Mouse (Mus musculus) embryonic facial prominence, embryonic 14.5 days (tissue): ENCODE data around the gene Cacna2d3. TPM values are rescaled to one million over a fixed set of nuclear protein-coding genes. Genes with fewer than 3 reads are reported as not detected.

Experiments
- ATAC-seq: fragments of 200-750 bp; cut with Nextera tagmentation; 2 replicates; pipeline ENCODE4 v1.8.0; 2017; ENCODE audit warnings: low read depth, moderate number of reproducible peaks, moderate TSS enrichment
- DNase-seq: peaks from one replicate; pipeline ENCODE4 v3.0.0-alpha.2; 2015; ENCODE audit warnings: low spot score
- H3K27ac ChIP-seq: fragments of 300-500 bp; sonication (generic); replicated peaks from 2 replicates; pipeline ENCODE4 v1.5.1; 2014; ENCODE audit warnings: low read depth, mild to moderate bottlenecking, low read length, moderate library complexity
- H3K27me3 ChIP-seq: fragments of 300-500 bp; sonication (generic); replicated peaks from 2 replicates; pipeline ENCODE4 v1.6.1; 2014; ENCODE audit warnings: low read length; ENCODE audit not compliant: control insufficient read depth, insufficient read depth
- H3K36me3 ChIP-seq: fragments of 300-500 bp; sonication (generic); 2 replicates; pipeline ENCODE4 v1.6.1; 2014; ENCODE audit warnings: low read length, mixed read lengths; ENCODE audit not compliant: control insufficient read depth, insufficient read depth
- H3K4me1 ChIP-seq: fragments of 300-500 bp; sonication (generic); 2 replicates; pipeline ENCODE4 v1.6.1; 2014; ENCODE audit warnings: antibody characterized with exemption, low read length; ENCODE audit not compliant: control insufficient read depth, insufficient read depth
- H3K4me2 ChIP-seq: fragments of 300-500 bp; sonication (generic); 2 replicates; pipeline ENCODE4 v1.6.1; 2014; ENCODE audit warnings: low read depth, mild to moderate bottlenecking, low read length, moderate library complexity, mixed read lengths
- H3K4me3 ChIP-seq: fragments of 300-500 bp; sonication (generic); 2 replicates; pipeline ENCODE4 v1.5.1; 2014; ENCODE audit warnings: low read depth, mild to moderate bottlenecking, low read length
- H3K9ac ChIP-seq: fragments of 300-500 bp; sonication (generic); 2 replicates; pipeline ENCODE4 v1.6.1; 2014; ENCODE audit warnings: low read depth, mild to moderate bottlenecking, low read length, moderate library complexity, mixed read lengths
- H3K9me3 ChIP-seq: fragments of 300-500 bp; sonication (generic); 2 replicates; pipeline ENCODE4 v1.6.1; 2016; ENCODE audit warnings: low read length; ENCODE audit not compliant: control insufficient read depth
- WGBS: fragments of 180-500 bp; shearing (Covaris S2); extraction: QIAGEN DNeasy Blood & Tissue Kit; methylation state at CpG from one replicate; pipeline ENCODE4 v1.1.7; 2014; 5-methylcytosine and 5-hydroxymethylcytosine counted together
- polyA plus RNA-seq: library from polyadenylated mRNA; unstranded; fragments of >200 nt; fragmentation: Nextera tagmentation; extraction: Ambion mirVana; gene quantifications from 2 replicates; pipeline ENCODE4 v1.2.1, GENCODE M21; 2014

Gene Cacna2d3
- polyA plus RNA-seq, 1 experiment from 2014 or later = 16.4 TPM

DNA sequence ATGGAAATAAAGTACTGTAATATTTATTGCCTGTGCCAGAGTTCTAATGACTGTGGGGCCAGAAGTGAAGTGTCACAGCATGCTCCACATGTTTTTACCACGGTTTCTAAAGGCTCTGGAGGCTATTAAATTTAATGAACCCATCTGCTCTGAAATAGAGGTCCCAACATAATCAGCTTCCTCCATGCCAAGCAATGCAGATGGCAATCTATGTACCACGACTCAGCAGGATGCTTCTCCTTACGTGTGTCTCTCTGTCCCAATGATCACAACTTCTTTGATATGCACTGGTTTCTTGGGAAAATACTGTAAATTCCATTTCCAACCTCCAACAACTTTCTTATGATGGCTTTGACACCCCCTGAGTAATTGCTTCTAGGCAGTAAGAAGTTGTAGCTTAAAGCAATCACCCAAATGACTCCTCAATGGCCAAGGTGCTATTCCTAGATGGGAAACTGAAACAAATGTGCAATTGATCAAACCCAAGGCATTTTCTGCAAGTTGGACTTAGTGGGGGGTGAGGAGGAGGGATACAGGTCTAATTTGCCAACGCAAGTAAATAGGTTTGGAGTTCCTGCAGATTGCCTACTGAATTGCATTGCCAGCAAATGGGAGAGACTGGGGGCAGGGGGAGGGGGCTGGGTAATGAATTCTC lies 557.5 kb downstream of the Cacna2d3 start:
- no peak overlapping the region for H3K9ac ChIP-seq
- no peak for ATAC-seq
- WGBS = 59% methylated on average over 4 of the region's 4 CpGs
- no peaks in the 10 kb centered on the region for H3K27me3 ChIP-seq
- H3K27ac ChIP-seq = no peak overlapping the region
- no peaks in the 10 kb centered on the region for H3K9me3 ChIP-seq
- no peaks in the 10 kb centered on the region for H3K4me1 ChIP-seq
- no peaks in the 10 kb centered on the region for H3K36me3 ChIP-seq
- no peak overlapping the region for H3K4me3 ChIP-seq
- no peak overlapping the region for H3K4me2 ChIP-seq
- DNase-seq = no peak

- no peak overlapping the region for H3K4me3 ChIP-seq
- H3K27me3 ChIP-seq = no peaks in the 10 kb centered on the region
- DNase-seq (no peak), ATAC-seq (no peak)
- H3K36me3 ChIP-seq = no peaks in the 10 kb centered on the region
- H3K9me3 ChIP-seq = no peaks in the 10 kb centered on the region
- peaks cover 15% of the 10 kb centered on the region; the same call in 1 of the 2 replicates for H3K4me1 ChIP-seq
- H3K4me2 ChIP-seq = no peak overlapping the region
- H3K9ac ChIP-seq = no peak overlapping the region
- H3K27ac ChIP-seq = no peak overlapping the region
- WGBS = 86% methylated on average over 3 of the region's 3 CpGs
These were observed 561.9 kb downstream of the Cacna2d3 start for GRCm38 (mm10) chr14:29159803-29160202.

DNA sequence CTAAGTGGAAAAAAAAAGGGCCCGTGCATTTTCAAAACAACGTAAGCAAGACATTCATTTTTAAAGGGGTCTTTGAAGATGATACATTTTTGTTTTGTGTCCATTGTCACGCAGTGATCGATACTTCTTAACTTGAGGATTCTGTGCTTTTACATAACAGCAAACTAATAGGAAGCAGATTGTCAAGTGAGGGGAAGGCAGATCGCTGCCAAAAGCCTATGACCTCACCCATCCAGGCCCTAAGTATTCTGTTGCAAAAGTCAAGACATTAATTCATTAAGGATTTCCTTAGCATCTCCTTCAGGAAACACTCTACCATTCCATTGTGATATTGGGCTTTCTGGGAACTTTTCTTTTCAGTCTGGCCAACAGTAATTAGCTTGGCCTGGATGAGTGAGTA lies 564.6 kb downstream of the Cacna2d3 start:
- WGBS = 41% methylated on average over 5 of the region's 5 CpGs
- H3K4me1 ChIP-seq = peaks cover 15% of the 10 kb centered on the region; the same call in 1 of the 2 replicates
- no peak overlapping the region for H3K4me3 ChIP-seq
- H3K9ac ChIP-seq = no peak overlapping the region
- H3K9me3 ChIP-seq = no peaks in the 10 kb centered on the region
- no peak overlapping the region for H3K4me2 ChIP-seq
- no peaks in the 10 kb centered on the region for H3K27me3 ChIP-seq
- H3K27ac ChIP-seq = 0 out of 2 replicates have a peak overlapping the region, but pooled peaks have one; percentile 70
- no peaks in the 10 kb centered on the region for H3K36me3 ChIP-seq
- ATAC-seq (no peak), DNase-seq (peak; percentile 70)

DNA sequence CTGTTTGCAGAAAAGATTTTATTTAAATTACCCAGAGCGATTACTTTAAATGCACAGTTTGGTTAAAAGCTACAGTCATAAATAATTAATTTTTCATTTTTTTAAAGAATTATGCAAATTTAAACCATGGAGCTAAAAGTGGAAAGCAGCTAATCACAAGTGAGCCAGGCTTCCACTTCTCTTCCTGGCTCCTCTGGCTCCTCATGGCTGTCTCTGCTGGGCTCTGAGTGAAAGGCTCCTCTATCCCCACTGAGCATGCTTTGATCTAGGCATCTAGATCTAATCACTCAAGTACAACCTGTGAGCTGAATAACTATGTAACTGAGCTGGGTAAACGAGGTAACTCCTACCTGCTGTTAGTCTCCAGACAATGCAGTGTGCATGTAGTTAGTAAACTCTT lies 577.5 kb downstream of the Cacna2d3 start:
- no peaks in the 10 kb centered on the region for H3K4me1 ChIP-seq
- H3K4me2 ChIP-seq = no peak overlapping the region
- DNase-seq = no peak
- H3K27ac ChIP-seq = no peak overlapping the region
- no peaks in the 10 kb centered on the region for H3K27me3 ChIP-seq
- H3K36me3 ChIP-seq = no peaks in the 10 kb centered on the region
- ATAC-seq = no peak
- H3K9me3 ChIP-seq = no peaks in the 10 kb centered on the region
- no peak overlapping the region for H3K4me3 ChIP-seq
- WGBS = 62% methylated on average over 2 of the region's 2 CpGs
- H3K9ac ChIP-seq = no peak overlapping the region

- Histone ChIP-seq H3K4me3 (no peak overlapping the region), H3K9ac (no peak overlapping the region), H3K27me3 (no peaks in the 10 kb centered on the region), H3K9me3 (no peaks in the 10 kb centered on the region), H3K36me3 (no peaks in the 10 kb centered on the region), H3K27ac (0 out of 2 replicates have a peak overlapping the region, but pooled peaks have one; percentile 49), H3K4me2 (no peak overlapping the region), H3K4me1 (peaks cover 26% of the 10 kb centered on the region)
- DNase-seq (peak; percentile 39), ATAC-seq (no peak)
- 70% methylated on average over 7 of the region's 7 CpGs for WGBS
These were observed 584.0 kb downstream of the Cacna2d3 start for GRCm38 (mm10) chr14:29137614-29138013.

DNA sequence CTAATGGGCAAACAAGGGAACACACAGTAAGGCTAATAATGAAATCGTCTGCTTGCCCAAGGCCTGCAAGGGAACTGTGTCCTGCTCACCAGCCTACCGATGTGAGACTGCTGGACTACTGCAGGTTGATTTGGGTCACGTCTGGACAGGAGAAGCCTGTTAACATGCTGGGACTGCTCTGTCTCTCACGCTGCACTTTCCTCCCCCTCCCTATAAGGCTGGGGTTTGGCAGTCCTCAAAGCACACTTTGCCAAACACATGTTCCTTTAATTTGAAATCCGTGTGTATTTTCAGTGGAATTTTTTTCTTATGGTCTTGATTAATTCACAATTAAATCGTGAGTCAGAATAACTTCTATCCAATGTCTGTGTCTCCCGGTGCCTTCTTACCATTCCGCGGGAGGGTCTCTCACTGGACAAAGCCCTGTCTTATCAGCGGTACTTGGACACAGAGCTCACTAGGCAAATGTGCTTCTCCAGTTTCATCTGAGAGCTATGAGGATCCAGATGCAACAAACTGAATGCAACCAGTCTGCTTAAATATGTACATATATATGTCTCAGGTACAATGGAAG lies 584.6 kb downstream of the Cacna2d3 start:
- no peaks in the 10 kb centered on the region for H3K9me3 ChIP-seq
- no peak overlapping the region for H3K9ac ChIP-seq
- H3K4me2 ChIP-seq = no peak overlapping the region
- DNase-seq = peak; percentile 77
- no peaks in the 10 kb centered on the region for H3K27me3 ChIP-seq
- peak; percentile 75; the same call in 1 of the 2 replicates for ATAC-seq
- WGBS = 41% methylated on average over 10 of the region's 10 CpGs
- peaks cover 26% of the 10 kb centered on the region for H3K4me1 ChIP-seq
- H3K36me3 ChIP-seq = no peaks in the 10 kb centered on the region
- H3K27ac ChIP-seq = peak overlapping the region; percentile 49; the same call in 1 of the 2 replicates
- no peak overlapping the region for H3K4me3 ChIP-seq

GRCm38 (mm10) chr14:29134901-29135300 lies 586.8 kb downstream of the Cacna2d3 start:
- peak; percentile 43 for DNase-seq
- Histone ChIP-seq H3K36me3 (no peaks in the 10 kb centered on the region), H3K9ac (no peak overlapping the region), H3K27ac (peak overlapping the region; percentile 12; the same call in 1 of the 2 replicates), H3K4me2 (no peak overlapping the region), H3K4me1 (peaks cover 26% of the 10 kb centered on the region), H3K4me3 (no peak overlapping the region), H3K27me3 (no peaks in the 10 kb centered on the region), H3K9me3 (no peaks in the 10 kb centered on the region)
- ATAC-seq = no peak
- WGBS = 45% methylated on average over 5 of the region's 5 CpGs

DNA sequence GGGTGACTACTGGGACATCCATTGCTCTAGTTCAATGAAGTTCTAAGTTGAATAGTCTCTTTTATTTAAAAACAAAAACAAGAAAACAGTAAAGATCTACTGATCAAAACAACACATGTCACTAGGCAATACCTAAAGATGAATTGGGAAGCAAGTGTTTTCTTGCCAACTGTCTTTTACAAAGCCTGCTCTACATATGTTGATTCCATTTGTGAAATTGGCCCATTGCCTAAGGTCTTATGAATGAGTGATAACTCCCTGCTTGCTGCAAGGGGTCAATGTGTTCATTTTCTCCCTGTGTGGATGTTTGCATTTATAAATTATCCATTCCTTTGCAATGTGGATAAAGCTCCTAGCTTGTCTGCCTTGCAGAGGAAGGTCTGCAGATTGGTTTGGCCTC lies 591.2 kb downstream of the Cacna2d3 start:
- DNase-seq (peak; percentile 43), ATAC-seq (no peak)
- peaks cover 13% of the 10 kb centered on the region; the same call in 1 of the 2 replicates for H3K4me1 ChIP-seq
- H3K27ac ChIP-seq = no peak overlapping the region
- no peaks in the 10 kb centered on the region; the same call in 1 of the 2 replicates for H3K9me3 ChIP-seq
- H3K27me3 ChIP-seq = no peaks in the 10 kb centered on the region
- no peak overlapping the region for H3K4me3 ChIP-seq
- no peak overlapping the region for H3K4me2 ChIP-seq
- no peak overlapping the region for H3K9ac ChIP-seq
- H3K36me3 ChIP-seq = no peaks in the 10 kb centered on the region

- Histone ChIP-seq H3K4me1 (no peaks in the 10 kb centered on the region), H3K4me2 (no peak overlapping the region), H3K36me3 (no peaks in the 10 kb centered on the region), H3K9me3 (0 out of 2 replicates have a peak, but pooled peaks cover 10% of the 10 kb centered on the region), H3K27ac (no peak overlapping the region), H3K4me3 (no peak overlapping the region), H3K27me3 (no peaks in the 10 kb centered on the region), H3K9ac (no peak overlapping the region)
- DNase-seq (no peak), ATAC-seq (no peak)
These were observed 597.8 kb downstream of the Cacna2d3 start for GRCm38 (mm10) chr14:29123886-29124285.
